Mouse (Mus musculus) cerebellum, postnatal 10 days (tissue): ENCODE results near the gene Pawr.

Source experiments
- DNase-seq, 2 experiments: peaks; one replicate each; pipeline ENCODE4 v3.0.0; 2021; ENCODE audit warnings: mixed read lengths in 2 of 2

Gene Pawr

DNA sequence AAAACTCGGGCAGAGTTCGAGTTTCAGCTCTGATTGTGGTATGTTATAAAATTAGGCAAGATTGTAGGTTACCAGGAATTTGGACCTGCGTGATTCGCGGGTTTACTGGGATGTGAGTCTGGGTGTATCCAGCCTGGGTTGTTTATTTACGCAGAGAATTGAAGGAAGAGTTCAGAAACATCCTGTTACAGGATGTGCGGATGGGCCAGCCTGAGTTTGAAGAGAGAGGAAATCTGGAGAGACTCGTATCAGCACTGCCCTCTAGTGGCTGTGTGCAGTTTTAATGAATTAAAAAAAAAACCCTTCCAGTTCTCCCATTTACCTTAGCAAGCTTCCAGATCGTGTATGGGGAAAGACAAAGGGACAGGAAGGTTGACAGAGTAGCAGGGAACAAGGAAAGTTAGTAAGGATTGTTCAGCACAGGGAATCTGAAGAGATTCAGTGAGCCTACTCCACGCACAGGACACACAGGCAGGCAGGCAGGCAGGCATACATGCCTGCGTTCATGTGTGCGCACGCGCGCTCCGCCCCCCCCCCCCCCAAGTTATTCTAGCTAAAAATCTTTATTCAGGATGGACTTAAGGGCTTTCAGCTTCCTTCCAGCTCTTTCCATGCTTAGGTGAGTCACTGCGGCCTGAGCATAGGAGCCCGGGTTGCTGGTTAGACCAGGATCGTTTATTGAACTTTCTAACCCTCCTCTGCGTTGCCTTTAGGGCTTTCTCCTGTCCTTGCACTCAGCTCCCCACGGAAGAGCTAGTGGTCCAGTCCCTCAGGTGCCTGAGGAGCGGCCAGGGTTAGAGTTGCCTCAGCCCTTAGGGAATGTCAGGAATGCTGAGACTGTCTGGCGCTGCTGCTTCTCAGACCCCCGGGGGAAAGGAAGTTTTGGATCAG lies 114.4 kb downstream of the Pawr start:
- DNase-seq = peak; percentile 77 to 83

DNA sequence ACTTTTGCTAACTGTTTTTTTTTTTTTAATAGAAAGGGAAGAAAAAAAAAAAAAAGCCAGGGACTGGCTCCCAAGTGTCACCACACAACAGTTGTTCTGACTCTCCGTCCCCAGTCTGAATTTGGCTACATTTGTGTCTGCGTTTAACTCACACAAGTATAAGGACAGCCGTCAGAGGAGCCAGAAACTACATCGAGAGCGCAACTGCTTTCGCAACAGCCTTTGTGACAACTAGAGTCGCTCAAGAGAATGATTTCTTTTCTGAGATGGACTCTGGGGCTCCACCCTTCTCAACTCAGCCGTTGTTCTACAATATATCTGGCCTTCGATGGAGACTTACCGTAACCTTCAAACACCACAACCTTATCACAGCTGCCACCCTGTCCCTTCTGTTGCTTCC lies 115.3 kb downstream of the Pawr start:
- no peak for DNase-seq

DNA sequence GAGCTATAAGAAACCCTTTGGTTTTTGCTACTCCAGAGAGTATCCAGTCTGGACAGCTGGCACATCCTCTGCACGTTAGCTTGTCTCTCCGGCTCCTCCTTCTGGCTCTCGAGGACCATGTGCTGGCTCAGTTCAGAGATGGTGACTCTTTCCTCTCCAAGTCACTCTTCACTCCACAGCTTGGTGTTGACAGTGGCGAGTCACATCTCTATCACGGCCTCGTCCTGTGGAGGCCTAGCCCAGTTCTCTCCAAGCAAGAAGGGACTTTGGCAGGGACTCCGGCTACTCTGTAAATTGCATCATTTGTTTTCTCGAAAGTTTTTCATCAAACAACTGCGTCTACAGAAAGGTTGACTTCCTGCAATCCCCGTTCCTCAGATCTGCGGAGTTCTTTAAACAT lies 116.5 kb downstream of the Pawr start:
- no peak for DNase-seq

DNA sequence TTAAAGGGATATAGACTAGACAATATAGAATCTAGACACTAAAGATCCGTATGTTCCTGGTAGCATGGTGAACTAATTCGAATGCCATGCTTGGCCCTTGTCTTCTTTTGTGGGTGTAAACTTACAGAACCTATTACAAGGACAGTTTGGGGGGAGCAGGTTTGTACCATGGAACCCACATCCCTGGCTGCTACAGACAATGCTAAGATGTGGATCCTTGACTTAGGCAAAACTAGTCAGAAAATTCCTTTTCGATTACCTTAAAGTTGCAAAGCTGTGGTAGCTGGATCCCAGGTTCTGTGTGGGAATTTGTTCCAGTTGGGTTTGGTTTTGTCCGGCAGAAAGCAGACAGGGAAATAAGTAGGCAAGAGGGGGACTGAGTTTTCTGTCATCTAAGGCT lies 118.5 kb downstream of the Pawr start:
- DNase-seq = no peak

DNA sequence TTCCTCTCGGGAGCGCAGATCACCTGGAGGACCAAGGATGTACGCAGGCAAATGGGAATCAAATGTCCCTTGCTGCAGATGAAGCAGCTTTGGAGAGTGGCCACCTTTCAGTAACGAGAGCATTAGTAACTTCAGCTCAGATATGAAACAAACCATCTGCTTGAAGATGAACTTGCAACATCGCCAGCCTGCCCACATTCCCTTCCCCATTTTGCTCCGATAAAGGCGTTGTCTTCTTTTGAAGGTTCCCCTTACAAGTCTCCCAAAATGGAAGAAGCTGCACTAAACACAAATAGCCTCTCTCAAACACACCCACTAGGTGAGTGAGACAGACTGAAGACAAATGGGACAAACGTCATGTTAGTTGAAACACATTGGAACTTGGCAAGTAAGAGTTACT lies 119.6 kb downstream of the Pawr start:
- no peak for DNase-seq

DNA sequence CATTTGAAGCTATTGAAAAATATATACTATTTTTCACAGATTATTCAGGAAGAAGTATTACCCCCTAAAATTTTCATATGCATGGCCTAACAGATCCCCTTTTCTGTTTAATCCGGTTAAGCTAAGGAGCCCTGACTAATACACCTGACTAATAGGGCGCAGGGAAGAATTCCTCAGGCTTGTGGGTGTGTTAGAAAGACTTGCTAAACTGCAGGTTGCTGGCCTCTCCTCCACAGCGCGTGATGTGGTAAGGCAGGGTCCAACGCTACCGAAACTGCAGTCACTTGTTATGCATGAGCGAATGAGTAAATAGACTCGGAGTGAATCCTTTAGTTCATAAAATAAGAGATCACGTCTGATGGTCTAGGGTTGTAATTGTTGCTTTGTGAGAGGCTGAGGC lies 120.5 kb downstream of the Pawr start:
- no peak for DNase-seq

DNA sequence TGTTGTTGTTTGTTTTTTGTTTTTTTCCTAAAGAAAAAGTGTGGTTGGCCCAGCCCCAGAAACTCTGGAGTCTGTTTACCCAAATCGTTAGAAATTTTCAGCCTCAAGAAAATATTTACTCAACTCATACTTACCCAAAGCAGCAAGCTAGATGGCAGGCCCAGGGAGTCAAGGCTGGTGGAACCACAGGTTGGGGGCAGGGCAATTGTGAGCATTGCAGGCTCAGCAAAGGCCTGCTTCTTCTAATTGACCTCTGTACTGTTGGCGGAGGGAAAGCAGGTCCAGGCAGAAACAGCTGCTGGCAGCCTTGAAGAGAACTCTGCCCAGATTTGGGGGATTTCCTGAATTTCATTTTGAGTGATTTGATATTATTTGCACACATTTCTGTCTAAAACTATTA lies 121.6 kb downstream of the Pawr start:
- no peak for DNase-seq

DNA sequence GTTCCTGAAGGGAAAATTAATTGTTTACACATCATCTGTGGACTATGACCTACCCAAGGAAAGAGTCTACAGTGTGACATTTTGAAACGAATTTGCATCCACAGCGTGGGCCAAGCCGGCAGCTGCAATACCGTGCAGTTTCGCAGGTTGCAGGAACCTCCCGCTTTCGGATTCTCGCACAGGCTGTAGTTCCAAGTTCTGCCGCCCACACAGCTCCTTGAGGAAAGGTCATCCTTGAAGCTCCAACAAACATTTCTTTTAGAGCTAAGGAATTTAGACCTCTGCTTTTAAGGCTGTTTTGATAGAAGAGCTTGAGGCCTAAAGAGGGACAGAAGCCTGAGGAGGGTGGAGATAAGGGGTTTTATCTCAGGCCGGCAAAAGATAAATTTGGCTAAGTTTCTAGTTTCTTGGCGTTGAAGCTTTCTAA lies 122.8 kb downstream of the Pawr start:
- no peak for DNase-seq

DNA sequence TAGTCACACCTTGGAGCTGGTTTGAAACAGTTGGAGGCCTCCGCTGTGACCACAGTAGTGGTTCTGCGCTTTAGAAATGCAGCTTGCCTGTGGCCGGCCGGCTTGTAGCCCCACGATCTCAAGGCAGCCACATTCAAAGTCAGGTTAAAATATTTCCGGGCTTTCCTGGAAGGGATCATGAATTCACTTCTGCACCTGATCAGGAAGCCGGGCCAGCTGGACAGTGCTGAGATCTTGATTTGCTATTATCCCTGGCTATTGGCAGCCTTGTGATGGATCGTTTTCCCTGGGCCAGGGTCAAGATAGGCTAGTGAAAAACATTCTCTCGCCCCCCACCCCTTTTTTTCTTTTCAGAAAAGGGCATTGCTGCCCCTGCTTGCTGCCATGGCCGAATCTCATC lies 123.3 kb downstream of the Pawr start:
- DNase-seq = peak in 1 of 2 experiments; percentile 27

DNA sequence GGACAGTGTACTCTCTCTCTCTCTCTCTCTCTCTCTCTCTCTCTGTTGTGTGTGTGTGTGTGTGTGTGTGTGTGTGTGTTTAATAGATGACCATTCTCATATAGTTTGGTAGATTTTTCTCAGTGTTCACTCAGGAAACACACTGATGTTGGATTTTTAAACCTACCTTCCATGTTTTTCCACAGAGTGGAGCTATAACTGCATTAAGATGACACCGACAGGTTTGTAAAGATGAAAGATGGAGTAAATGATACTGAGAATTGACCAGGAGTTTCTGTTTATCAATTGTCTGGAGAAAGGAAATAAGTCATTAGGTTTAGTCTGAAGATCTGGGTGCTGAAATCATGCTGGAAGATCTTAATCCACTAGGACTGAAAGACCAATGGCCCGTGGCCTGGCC lies 124.0 kb downstream of the Pawr start:
- DNase-seq = peak in 1 of 2 experiments; percentile 33

DNA sequence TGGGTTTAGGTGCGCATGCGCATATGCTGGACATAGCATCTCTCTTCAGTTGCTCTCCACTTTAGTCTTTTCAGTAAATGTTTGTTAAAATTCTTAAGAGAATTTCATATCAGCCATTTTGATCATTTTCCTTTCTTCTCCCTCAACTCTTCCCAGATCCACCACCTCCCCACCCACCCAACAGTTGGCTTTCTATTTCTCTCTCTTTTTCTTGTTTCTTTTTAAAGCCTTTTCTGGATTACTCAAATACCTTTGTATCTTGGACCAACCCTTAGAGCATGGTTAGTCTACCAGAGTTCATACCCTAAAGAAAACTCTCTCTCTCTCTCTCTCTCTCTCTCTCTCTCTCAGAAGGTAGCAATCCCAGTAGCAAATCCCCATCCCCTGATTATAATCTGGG lies 125.1 kb downstream of the Pawr start:
- DNase-seq = no peak

DNA sequence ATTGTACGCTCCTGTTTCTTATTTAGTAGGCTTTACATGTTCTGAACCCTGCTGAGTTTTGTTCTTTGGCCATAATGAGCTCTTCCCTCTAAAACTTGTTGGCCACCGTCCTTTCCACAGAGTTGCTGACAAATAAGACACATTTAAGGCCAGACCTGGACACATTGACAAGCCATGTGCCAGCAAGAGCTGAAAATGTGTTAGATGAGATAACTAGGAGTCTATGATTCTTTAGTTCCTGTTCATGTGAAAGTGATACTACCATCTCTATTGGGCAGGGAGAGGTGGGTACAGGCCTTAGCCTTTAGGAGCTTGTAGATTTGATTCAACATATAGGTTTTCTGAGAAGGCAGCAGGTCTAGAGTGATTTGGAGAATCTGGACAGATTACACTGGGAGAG lies 129.9 kb downstream of the Pawr start:
- DNase-seq = no peak
